Mouse (Mus musculus) forebrain, embryonic 13.5 days (tissue): Measurements from ENCODE around the gene Col4a1. TPM values are rescaled to one million over a fixed set of nuclear protein-coding genes. Genes with fewer than 3 reads are reported as not detected.

Experiments
- ATAC-seq: fragments of 200-750 bp; cut with Nextera tagmentation; 2 replicates; pipeline ENCODE4 v1.8.0; 2017
- H3K27ac ChIP-seq: fragments of 300-500 bp; sonication (generic); 2 replicates; pipeline ENCODE4 v1.5.1; 2015; ENCODE audit warnings: inconsistent platforms, mild to moderate bottlenecking, moderate library complexity
- H3K27me3 ChIP-seq: fragments of 300-500 bp; sonication (generic); 2 replicates; pipeline ENCODE4 v1.6.1; 2015; ENCODE audit warnings: mild to moderate bottlenecking, inconsistent platforms
- H3K36me3 ChIP-seq: fragments of 300-500 bp; sonication (generic); 2 replicates; pipeline ENCODE4 v1.6.1; 2015; ENCODE audit warnings: mild to moderate bottlenecking, inconsistent platforms; ENCODE audit not compliant: poor library complexity, severe bottlenecking
- H3K4me1 ChIP-seq: fragments of 300-500 bp; sonication (generic); 2 replicates; pipeline ENCODE4 v1.6.1; 2015; ENCODE audit warnings: inconsistent platforms
- H3K4me2 ChIP-seq: fragments of 300-500 bp; sonication (generic); 2 replicates; pipeline ENCODE4 v1.6.1; 2015; ENCODE audit warnings: inconsistent platforms, mild to moderate bottlenecking, moderate library complexity
- H3K4me3 ChIP-seq: fragments of 300-500 bp; sonication (generic); 2 replicates; pipeline ENCODE4 v1.5.1; 2015; ENCODE audit warnings: mild to moderate bottlenecking, inconsistent platforms
- H3K9ac ChIP-seq: fragments of 300-500 bp; sonication (generic); 2 replicates; pipeline ENCODE4 v1.6.1; 2015; ENCODE audit warnings: mild to moderate bottlenecking, inconsistent platforms
- H3K9me3 ChIP-seq: fragments of 300-500 bp; sonication (generic); replicated peaks from 2 replicates; pipeline ENCODE4 v1.6.1; 2016; ENCODE audit warnings: inconsistent platforms
- WGBS: fragments of 180-500 bp; shearing (Covaris S2); methylation state at CpG from one replicate; pipeline ENCODE4 v1.1.7; 2015; 5-methylcytosine and 5-hydroxymethylcytosine counted together
- polyA plus RNA-seq: library from polyadenylated mRNA; unstranded; fragments of >200 nt; fragmentation: Nextera tagmentation; extraction: Ambion mirVana; gene quantifications from 2 replicates; pipeline ENCODE4 v1.2.1, GENCODE M21; 2015

Gene Col4a1
- polyA plus RNA-seq, 1 experiment from 2014 or later: 53.5 TPM

GRCm38 (mm10) chr8:11309226-11309625 is 3.4 kb downstream of the Col4a1 start:
- 53% methylated on average over 5 of the region's 5 CpGs for WGBS
- no peaks in the 10 kb centered on the region for H3K9me3 ChIP-seq
- H3K27ac ChIP-seq: no peak overlapping the region
- H3K4me3 ChIP-seq: no peak overlapping the region
- peaks cover 53% of the 10 kb centered on the region for H3K27me3 ChIP-seq
- H3K9ac ChIP-seq: no peak overlapping the region
- H3K4me1 ChIP-seq: peaks cover 24% of the 10 kb centered on the region
- no peak for ATAC-seq
- H3K36me3 ChIP-seq: no peaks in the 10 kb centered on the region
- H3K4me2 ChIP-seq: no peak overlapping the region

GRCm38 (mm10) chr8:11308570-11308998 is 4.0 kb downstream of the Col4a1 start:
- no peak for ATAC-seq
- WGBS: 24% methylated on average over 7 of the region's 7 CpGs
- no peak overlapping the region for H3K27ac ChIP-seq
- H3K4me1 ChIP-seq: peaks cover 19% of the 10 kb centered on the region
- no peak overlapping the region for H3K4me2 ChIP-seq
- H3K36me3 ChIP-seq: no peaks in the 10 kb centered on the region
- H3K4me3 ChIP-seq: no peak overlapping the region
- no peaks in the 10 kb centered on the region for H3K9me3 ChIP-seq
- H3K9ac ChIP-seq: no peak overlapping the region
- H3K27me3 ChIP-seq: peaks cover 46% of the 10 kb centered on the region

DNA sequence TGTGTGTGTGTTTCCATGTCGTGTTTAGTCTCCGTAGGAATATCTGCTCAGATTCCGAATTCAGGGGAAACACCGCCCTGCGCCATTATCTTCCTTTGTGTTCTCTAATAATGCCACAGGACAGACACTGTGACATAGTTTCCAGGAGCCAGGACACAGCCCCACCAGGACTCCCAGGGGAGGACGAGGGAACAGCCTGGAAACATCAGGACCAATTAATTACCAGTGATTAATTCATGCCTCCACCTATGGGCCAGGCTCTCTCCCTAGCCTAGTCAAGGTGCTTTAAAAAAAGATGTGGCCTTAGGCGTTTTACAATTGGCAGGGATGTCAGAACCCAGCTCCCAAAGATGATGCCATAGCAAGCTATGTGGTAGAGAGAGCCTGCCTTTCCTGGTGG is 5.2 kb downstream of the Col4a1 start:
- 74% methylated on average over 7 of the region's 7 CpGs for WGBS
- no peak overlapping the region for H3K9ac ChIP-seq
- peaks cover 35% of the 10 kb centered on the region for H3K27me3 ChIP-seq
- H3K4me1 ChIP-seq: peaks cover 11% of the 10 kb centered on the region
- no peak overlapping the region for H3K4me2 ChIP-seq
- H3K36me3 ChIP-seq: no peaks in the 10 kb centered on the region
- no peaks in the 10 kb centered on the region for H3K9me3 ChIP-seq
- no peak overlapping the region for H3K27ac ChIP-seq
- no peak for ATAC-seq
- H3K4me3 ChIP-seq: no peak overlapping the region

GRCm38 (mm10) chr8:11305539-11305938 is 7.1 kb downstream of the Col4a1 start:
- Histone ChIP-seq H3K36me3 (no peaks in the 10 kb centered on the region), H3K4me1 (no peaks in the 10 kb centered on the region), H3K4me3 (no peak overlapping the region), H3K27me3 (peaks cover 16% of the 10 kb centered on the region), H3K27ac (no peak overlapping the region), H3K9ac (no peak overlapping the region), H3K4me2 (no peak overlapping the region), H3K9me3 (no peaks in the 10 kb centered on the region)
- WGBS: 90% methylated on average over 1 of the region's 1 CpGs
- ATAC-seq: no peak

DNA sequence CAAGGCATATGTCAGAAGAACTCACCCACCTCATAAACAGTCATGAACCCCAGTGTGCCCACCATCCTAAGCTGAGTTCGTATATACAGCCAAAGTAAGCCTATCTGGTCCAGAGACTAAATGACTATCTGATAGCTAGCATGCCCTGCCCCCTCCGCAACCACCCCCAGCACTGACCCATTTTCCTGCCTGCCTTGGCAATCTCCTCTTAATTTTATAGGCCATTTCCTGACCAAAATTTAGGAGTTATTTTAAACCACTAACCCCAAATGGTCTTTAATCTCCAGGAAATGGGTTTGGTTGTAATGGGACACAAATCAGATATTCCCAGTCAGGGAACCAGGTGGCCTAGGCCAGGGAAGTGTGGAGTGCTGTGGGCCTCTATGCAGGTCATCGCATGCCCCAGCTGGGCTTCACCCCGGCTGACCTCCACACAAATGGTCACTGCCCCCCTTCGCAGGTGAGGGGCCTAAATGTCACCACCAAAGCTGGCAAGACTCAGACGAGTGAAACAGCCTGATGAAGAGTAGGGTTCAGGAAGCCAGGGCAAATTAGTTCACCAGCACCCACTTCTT is 8.5 kb downstream of the Col4a1 start:
- H3K9me3 ChIP-seq: no peaks in the 10 kb centered on the region
- no peak overlapping the region for H3K4me3 ChIP-seq
- no peak overlapping the region for H3K27ac ChIP-seq
- 91% methylated on average over 6 of the region's 6 CpGs for WGBS
- no peak for ATAC-seq
- H3K4me2 ChIP-seq: no peak overlapping the region
- H3K36me3 ChIP-seq: no peaks in the 10 kb centered on the region
- H3K9ac ChIP-seq: no peak overlapping the region
- H3K4me1 ChIP-seq: no peaks in the 10 kb centered on the region
- H3K27me3 ChIP-seq: peaks cover 2% of the 10 kb centered on the region; the same call in 1 of the 2 replicates

DNA sequence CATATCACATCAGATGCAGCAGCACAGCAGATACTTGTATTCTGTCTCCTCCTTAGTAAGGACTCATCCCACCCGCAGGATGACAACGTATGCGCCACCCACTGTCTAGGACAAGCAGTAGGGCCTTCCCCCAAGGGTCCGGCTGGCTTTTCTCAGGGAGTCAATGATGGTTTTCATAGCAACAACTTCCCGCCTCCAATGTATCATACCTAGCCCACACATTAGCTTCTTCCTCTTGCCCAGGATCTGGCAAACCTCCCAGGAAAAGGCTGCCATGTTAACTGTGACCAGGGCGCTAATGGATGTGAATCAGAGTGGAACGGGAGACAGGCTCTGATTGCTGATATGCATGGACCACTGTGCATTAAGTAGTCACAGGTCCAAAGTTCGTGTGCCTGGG is 12.2 kb downstream of the Col4a1 start:
- ATAC-seq: no peak

GRCm38 (mm10) chr8:11299317-11299602 is 13.4 kb downstream of the Col4a1 start:
- 81% methylated on average over 3 of the region's 3 CpGs for WGBS
- Histone ChIP-seq H3K9me3 (no peaks in the 10 kb centered on the region), H3K27me3 (no peaks in the 10 kb centered on the region)

More for the DNA sequence above, 12.2 kb downstream of the Col4a1 start:
- Histone ChIP-seq H3K9me3 (no peaks in the 10 kb centered on the region), H3K4me1 (no peaks in the 10 kb centered on the region), H3K27me3 (no peaks in the 10 kb centered on the region), H3K36me3 (no peaks in the 10 kb centered on the region), H3K4me3 (no peak overlapping the region), H3K9ac (no peak overlapping the region), H3K4me2 (no peak overlapping the region), H3K27ac (no peak overlapping the region)
- 88% methylated on average over 8 of the region's 8 CpGs for WGBS

DNA sequence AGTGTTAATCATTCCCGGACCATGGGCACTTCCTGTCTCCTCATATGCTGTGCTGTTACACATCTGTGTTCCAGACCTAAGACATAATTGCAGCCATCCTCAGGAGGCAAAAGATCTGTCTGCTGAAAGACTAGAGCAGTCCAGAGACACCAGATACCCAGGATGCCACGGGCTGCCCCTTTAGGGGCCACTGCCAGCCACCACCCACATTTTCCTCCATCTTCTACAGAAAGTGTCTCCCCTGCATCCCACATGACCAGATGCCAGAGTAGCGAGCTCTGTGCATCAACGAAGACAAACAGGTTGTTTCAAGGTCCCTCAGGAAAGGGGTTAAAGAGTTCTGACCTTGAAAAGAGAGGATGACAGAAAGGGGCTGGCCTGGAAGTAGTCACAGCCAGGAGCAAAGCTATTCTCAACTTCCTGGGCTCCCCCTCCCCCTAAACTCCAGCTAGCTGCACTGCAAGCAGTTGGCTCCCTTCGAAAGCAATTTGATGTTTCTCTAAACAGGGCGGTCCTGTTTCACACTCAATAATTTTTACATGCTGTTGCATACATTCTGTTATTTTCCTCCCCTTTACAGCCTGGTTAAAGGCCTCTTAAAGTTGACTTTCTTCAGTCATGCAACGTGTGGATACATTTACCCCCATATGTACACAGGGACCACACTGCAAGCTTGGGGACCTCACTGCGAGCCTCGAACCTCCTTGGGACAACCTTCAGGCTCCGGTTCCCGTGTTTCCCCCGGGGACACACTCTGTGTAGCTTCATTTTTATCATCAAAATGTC is 13.9 kb downstream of the Col4a1 start:
- Histone ChIP-seq H3K4me3 (no peak overlapping the region), H3K9me3 (no peaks in the 10 kb centered on the region), H3K4me2 (no peak overlapping the region), H3K27ac (no peak overlapping the region), H3K4me1 (no peaks in the 10 kb centered on the region), H3K9ac (no peak overlapping the region), H3K36me3 (no peaks in the 10 kb centered on the region), H3K27me3 (no peaks in the 10 kb centered on the region)
- 80% methylated on average over 12 of the region's 12 CpGs for WGBS
- no peak for ATAC-seq

More at GRCm38 (mm10) chr8:11299317-11299602, 13.4 kb downstream of the Col4a1 start:
- Histone ChIP-seq H3K36me3 (no peaks in the 10 kb centered on the region), H3K4me3 (no peak overlapping the region), H3K9ac (no peak overlapping the region), H3K4me1 (no peaks in the 10 kb centered on the region), H3K4me2 (no peak overlapping the region), H3K27ac (no peak overlapping the region)
- ATAC-seq: no peak

DNA sequence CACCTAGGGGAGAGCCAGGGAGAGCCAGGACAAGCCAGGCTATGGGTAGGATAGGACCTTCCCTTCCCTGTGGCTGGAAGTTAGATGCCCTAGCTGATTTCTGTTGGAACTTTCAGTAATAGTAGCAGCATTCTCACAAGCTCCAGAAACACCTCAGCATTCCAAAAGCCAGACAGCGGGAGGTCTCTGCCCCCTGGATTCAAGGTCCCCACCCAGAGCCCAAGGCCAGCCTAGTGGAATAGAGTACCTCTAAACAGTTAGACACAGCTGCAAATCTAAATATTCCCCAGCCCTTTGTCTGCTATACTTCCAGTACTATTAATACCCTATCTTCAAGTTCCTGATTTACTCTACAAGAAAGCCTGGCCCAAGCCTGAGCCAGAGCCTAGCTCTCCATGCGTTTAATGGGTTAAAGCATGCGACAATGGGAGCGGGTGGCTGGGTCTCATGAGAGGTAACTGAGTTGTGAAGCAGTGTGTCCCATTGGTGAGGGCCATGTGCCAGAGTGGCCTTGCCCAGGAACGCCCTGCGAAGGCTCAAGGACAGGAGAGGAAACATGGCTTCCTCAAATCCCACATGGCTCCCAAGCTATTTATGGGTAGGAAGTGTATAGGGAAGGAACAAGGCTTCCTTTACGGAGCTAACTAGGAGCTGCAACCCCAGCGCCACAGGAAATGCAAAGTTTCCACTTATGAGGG is 15.3 kb downstream of the Col4a1 start:
- no peak overlapping the region for H3K4me3 ChIP-seq
- H3K27me3 ChIP-seq: no peaks in the 10 kb centered on the region
- no peaks in the 10 kb centered on the region for H3K9me3 ChIP-seq
- WGBS: 83% methylated on average over 8 of the region's 8 CpGs
- H3K4me1 ChIP-seq: no peaks in the 10 kb centered on the region
- ATAC-seq: no peak
- no peak overlapping the region for H3K9ac ChIP-seq
- H3K36me3 ChIP-seq: no peaks in the 10 kb centered on the region
- H3K4me2 ChIP-seq: no peak overlapping the region
- H3K27ac ChIP-seq: no peak overlapping the region

DNA sequence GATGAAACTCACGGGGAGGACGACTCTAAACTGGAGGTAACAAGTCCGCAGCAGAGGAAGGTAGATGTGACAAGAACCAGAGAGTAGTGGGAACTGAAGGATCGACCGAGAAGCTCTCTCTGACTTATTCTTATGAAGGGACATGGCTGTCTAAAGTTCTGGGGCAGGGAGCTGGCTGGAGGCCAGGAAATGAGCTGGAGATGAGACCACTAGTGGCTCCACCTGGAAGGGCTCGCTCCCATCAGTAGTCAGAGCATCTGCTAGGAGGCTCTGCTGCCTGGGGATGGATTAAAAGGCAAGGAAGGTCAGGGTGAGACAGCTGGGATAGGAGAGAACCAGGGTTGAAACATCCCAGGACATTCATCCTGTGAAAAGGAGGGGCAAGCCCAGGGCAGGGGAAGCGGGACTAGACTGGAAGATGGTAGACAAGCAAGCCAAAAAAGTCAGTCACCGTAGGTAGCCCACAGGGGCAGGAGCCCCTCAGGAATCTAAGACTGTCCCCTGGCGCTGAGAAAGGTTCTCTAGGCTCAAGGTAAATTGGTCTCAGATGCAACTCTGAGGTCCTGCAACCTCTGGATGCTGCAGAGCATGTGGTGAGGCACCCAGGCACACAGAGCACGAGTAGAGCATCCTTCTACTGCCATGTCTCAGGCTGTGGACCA is 16.2 kb downstream of the Col4a1 start:
- H3K9me3 ChIP-seq: no peaks in the 10 kb centered on the region
- WGBS: 88% methylated on average over 10 of the region's 10 CpGs
- H3K27ac ChIP-seq: no peak overlapping the region
- H3K27me3 ChIP-seq: no peaks in the 10 kb centered on the region
- H3K4me2 ChIP-seq: no peak overlapping the region
- no peaks in the 10 kb centered on the region for H3K36me3 ChIP-seq
- no peaks in the 10 kb centered on the region for H3K4me1 ChIP-seq
- H3K9ac ChIP-seq: no peak overlapping the region
- H3K4me3 ChIP-seq: no peak overlapping the region
- ATAC-seq: no peak

DNA sequence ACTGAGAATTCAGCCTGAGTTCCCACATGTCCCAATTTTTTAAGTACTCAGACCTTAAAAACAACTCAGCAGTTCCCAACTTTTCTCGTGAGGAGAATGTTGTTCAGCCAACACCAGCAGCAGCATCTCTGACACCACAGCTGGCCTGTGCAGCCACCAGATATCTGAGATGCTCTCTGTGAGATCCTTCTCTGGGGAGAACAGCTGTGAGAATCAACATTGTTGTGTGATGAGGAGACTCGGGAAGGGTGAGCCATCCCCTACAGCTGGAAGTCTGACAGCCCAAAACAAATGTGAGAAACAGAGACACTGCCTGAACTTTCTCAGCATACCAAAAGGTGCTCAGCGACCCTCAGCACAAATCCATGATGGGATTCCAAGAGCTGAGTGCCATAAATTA is 20.0 kb downstream of the Col4a1 start:
- no peak overlapping the region for H3K4me3 ChIP-seq
- no peaks in the 10 kb centered on the region for H3K27me3 ChIP-seq
- no peak overlapping the region for H3K27ac ChIP-seq
- H3K36me3 ChIP-seq: no peaks in the 10 kb centered on the region
- no peak overlapping the region for H3K9ac ChIP-seq
- ATAC-seq: no peak
- 72% methylated on average over 3 of the region's 3 CpGs for WGBS
- H3K4me1 ChIP-seq: peaks cover 10% of the 10 kb centered on the region
- no peaks in the 10 kb centered on the region for H3K9me3 ChIP-seq
- H3K4me2 ChIP-seq: no peak overlapping the region

DNA sequence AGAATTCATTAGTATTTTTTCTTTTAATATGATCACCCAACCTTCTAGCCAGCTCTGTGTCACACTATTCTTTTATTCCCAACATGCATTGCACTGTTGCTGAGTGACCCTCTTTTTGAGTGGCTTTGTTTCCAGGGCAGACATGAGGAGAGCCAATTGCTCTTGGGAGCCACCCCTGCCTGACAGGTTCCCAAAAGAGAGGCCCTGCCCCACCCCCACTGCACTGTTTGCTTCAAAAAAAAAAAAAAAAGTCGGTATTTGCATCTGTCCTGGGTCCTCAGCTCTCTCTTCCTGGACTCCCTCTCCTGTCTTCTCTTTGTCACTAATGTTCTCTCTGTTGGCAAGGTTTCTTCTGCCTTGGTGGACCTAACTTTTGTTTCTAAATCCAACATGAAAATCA is 22.1 kb downstream of the Col4a1 start:
- Histone ChIP-seq H3K9me3 (no peaks in the 10 kb centered on the region), H3K4me3 (no peak overlapping the region), H3K27ac (no peak overlapping the region), H3K27me3 (no peaks in the 10 kb centered on the region), H3K4me1 (peaks cover 10% of the 10 kb centered on the region), H3K36me3 (no peaks in the 10 kb centered on the region), H3K4me2 (no peak overlapping the region), H3K9ac (no peak overlapping the region)
- 7% methylated on average over 1 of the region's 1 CpGs for WGBS
- ATAC-seq: no peak
